Mouse (Mus musculus) olfactory bulb, adult 2 months (tissue): ENCODE measurements around the gene Slc2a1.

Experiments
- CTCF ChIP-seq: fragments of 200-500 bp; IDR thresholded peaks from 2 replicates; pipeline ENCODE4 v1.5.1; 2012; ENCODE audit warnings: low read depth, mild to moderate bottlenecking, low read length, moderate library complexity; ENCODE audit not compliant: insufficient read depth
- POLR2A ChIP-seq: fragments of 200-500 bp; IDR thresholded peaks from 2 replicates; pipeline ENCODE4 v1.6.1; 2012; ENCODE audit warnings: mild to moderate bottlenecking, low read depth, low read length, moderate library complexity; ENCODE audit not compliant: insufficient read depth

DNA sequence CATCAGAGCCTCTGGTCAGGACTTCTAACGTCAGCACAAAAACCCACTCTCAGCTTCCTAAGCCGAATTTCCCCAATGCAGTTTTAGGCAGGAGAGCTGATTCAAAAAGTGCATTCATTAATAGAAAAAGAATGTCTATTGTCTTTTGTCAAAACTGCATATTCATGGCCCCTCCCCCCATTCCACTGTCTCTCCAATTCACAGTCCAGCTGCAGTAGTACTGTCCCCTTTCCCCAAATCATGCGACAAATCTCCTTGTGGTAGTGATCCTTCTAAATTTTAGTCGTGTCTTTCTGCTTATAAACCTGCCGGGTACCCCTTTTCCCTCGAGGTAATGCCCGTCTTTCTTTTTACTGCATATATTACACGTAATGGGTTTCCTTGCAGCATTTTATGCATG lies 30.3 kb downstream of the Slc2a1 start:
- TF ChIP-seq CTCF = no peak
- TF ChIP-seq POLR2A = no peak
